Mouse (Mus musculus): ENCODE measurements around the gene Eci2.
"Not testable (repeated sequence)": the region's sequence is repeated elsewhere in the genome, so short reads cannot be mapped to it uniquely, and the experiment has no call there.

Eci2 gene

GRCm38 (mm10) chr13:35026879-35027278 is at the start of gene Eci2:
Gene Eci2, minus strand, starts transcription at chr13:35027096.
- DNase-seq (ENCODE audit: low spot score): peak; percentile 5

DNA sequence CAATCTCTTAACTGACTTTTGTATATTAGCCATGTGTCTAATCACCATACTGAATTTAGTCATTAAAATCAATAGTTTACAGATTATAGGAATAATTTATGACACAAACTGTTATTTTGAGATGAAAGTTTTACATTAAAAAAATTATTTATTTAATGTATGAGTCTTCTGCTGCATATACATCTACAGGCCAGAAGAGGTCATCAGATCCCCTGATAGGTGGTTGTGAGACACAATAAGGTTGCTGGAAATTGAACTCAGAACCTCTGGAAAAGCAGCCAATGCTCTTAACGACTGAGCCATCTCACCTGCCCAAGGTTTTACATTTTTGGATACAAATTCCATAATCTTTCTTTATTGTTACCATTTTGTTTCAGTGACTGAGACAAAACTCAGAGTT is 48.0 kb upstream of the Eci2 start:
- DNase-seq (ENCODE audit: low spot score): no peak

GRCm38 (mm10) chr13:35070485-35071472 is 43.9 kb upstream of the Eci2 start:
- no peak for DNase-seq (ENCODE audit: low spot score)

DNA sequence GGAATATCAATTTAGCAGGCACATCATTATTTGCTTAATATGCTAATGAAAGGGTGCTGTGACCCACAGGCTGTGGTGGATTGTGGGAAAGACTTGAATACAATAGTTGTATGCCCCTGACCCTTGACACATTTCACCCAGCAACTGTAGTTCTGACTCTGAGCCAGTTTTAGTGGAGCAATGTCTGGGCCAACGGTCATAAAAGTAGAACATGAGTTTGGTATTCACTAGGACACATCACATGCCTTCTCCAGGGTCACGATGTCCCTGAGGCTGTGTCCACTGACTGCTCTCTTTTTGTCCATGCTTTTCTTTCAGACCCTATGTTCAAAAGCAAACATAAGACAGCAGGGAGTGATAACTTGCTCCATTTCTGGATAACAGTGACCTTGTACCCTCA is 40.2 kb upstream of the Eci2 start:
- DNase-seq (ENCODE audit: low spot score): peak; percentile 40

- DNase-seq (ENCODE audit: low spot score): no peak
These were observed 39.1 kb upstream of the Eci2 start for GRCm38 (mm10) chr13:35066033-35066432.

DNA sequence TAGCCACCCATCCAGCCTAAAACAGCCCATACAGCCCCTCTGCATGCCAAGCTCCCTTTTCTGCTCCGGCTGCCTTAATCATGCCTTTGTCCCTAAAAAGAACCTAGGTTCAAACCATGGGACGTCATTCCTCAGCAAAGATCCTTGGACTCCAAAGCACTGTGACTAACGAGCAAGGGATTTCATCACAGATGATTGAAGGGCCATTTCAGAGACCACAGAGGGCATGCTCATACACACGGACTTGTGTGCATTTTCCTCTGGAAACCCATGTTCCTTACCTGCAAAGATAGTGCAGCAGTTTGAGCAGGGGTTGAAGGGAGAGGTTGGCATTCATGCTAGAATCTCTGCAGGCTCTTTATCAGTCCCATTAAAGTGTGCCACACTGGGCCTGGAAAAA is 37.5 kb upstream of the Eci2 start:
- DNase-seq (ENCODE audit: low spot score): no peak

DNA sequence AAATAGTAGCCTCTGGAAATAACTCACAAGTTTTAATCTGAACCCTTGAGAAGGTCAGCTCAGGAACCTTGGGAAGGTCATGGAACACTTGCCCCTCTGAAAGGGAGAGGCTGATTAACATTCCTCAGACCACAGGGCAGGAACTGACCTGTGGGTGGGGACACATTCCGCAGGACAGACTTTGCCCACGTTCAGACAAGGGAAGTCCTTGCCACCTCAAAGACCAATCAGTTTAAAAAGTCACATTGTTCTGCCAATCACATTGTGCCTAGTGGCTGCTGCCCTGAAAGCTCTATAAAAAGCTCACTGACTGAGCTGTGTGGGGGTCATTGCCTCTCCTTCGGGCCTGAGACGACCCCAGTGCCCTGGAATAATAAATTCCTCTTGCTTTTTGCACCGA is 31.2 kb upstream of the Eci2 start:
- no peak for DNase-seq (ENCODE audit: low spot score)

GRCm38 (mm10) chr13:35036486-35036885 is 9.6 kb upstream of the Eci2 start:
- no peak for DNase-seq (ENCODE audit: low spot score)

DNA sequence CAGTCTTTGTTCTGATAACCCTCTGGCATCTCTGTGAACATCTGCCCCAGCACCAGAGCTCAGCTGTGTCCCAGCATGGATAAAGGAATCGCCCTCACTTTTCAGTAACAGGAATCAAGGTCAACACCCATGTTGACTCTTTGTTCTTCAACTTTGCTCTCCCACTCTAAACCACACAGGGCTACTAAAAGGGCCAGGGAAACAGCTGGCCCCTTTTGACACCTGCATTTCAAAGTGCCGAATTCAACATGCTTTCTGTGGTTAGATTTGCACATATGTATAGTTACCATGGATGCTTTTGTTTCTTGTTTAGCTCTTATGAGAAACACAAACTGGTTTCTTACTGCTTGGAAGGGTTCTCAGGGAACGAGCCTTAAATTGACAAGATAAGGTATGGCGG is 8.8 kb upstream of the Eci2 start:
- no peak for DNase-seq (ENCODE audit: low spot score)

- DNase-seq (ENCODE audit: low spot score): no peak
These were observed 6.7 kb upstream of the Eci2 start for GRCm38 (mm10) chr13:35033571-35033970.

GRCm38 (mm10) chr13:35031684-35032082 is 4.8 kb upstream of the Eci2 start:
- no peak for DNase-seq (ENCODE audit: low spot score)

GRCm38 (mm10) chr13:35030979-35031683 is 4.2 kb upstream of the Eci2 start:
- DNase-seq (ENCODE audit: low spot score): no peak

GRCm38 (mm10) chr13:35028365-35028764 is 1.5 kb upstream of the Eci2 start:
- no peak for DNase-seq (ENCODE audit: low spot score)

DNA sequence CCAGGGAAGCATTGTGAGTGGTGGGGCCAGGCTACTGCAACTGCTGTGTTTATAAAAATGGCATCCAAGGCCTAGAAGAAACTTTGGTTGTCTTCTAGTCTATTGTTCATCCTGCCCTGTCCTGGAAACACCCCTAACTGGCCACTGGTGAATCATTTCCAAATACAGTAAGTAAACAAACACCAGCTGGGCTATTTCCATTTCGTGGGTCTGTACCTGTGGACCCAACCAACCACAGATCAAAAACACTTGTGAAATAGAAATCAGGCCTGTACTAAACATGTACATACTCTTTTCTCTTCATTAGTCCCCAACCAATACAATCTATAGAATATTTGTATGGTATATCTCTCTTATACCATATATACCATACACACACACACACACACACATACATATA is 3.5 kb downstream of the Eci2 start:
- not testable (repeated sequence) for DNase-seq (ENCODE audit: low spot score)

DNA sequence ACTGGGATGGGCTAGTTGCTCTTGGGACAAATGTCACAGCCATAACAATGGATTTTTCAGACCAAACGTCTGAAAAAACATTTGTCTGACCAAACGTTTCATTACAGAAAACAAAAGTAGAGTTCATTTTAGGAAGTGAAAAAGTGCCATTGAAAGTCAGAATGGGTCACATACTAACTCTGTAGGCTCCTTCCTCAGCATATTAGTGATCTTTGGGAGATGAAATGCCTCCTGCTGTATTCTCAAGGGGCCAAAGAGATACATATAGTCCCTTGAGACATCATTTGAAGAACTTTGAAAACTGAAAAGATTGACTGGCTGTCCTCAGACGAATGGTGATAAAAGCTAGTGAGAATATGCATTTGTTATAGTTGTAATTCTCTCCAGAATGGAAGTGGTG is 6.5 kb downstream of the Eci2 start:
- no peak for DNase-seq (ENCODE audit: low spot score)

DNA sequence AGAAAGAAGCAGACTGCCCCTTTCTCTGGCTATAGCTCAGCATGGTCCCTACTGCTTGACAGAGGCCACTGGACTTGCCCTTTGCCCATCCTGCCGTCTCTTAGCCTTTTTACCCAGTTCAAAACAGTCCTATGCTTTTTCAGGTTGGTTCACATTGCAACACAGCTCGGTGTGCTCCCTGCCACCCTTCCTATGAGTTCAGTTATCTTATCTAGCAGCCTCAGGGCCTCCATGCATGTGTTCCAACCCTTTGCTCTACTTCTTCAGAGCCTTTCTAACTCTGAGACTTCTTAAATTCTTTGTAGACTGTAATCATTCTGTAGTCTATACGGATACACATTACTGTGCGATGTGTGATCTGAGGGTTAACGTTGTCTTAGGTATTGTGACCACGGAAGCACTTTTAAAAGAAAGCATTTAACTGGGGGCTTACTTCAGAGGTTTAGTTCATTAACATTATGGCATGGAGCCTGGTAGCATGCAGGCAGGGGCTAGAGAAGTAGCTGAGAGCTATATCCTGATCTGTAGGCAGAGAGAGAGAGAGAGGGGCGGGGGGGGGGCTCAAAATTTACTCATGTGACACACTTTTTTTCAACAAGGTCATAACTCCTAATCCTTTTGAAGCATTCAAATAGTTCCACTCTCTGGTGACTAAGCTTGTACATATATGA is 7.9 kb downstream of the Eci2 start:
- no peak for DNase-seq (ENCODE audit: low spot score)

GRCm38 (mm10) chr13:35017392-35017791 is 9.5 kb downstream of the Eci2 start:
- DNase-seq (ENCODE audit: low spot score): no peak

- no peak for DNase-seq (ENCODE audit: low spot score)
These were observed 10.8 kb downstream of the Eci2 start for GRCm38 (mm10) chr13:35016067-35016466.

GRCm38 (mm10) chr13:34995925-34996324 is 31.0 kb downstream of the Eci2 start:
- DNase-seq (ENCODE audit: low spot score): no peak

DNA sequence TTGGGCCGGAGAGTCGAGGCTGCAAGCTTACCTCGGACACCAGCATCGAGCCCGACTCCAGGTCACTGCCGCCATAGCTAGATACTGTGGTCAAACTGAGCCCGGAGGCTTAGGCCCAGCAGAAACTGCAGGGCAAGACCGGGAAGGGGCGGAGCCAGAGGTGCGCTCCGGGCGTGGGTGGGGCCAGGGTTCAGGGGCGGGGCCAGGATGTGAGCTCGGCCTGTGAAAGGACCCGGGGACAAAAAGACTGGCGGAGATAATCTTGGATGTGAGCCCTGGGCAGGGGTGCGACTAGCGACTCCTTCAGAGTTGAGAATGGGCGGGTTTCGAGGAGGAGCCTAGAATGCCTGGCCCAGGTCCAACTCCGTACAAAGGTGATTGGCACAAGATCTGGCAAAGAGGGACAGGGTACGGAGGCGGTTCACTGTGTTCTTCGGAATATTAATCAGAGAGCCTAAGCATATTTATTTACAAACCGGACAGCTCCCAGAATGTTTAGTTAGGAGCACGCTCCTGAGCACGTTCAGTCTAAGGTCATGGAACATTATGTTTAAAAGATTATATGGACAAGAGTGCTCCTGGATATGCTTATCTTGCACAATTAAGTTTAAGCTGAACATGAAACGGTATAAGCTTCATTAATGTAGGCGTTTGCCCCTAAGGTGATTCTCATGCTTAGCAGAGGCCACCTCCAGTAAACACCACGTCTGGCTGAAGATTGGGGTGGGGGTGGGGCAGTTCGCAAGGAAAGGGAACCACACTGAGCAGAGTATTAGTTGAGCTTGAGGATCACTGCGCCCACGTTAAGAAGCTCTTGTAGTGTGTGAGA is 32.7 kb downstream of the Eci2 start:
- peak; percentile 96 for DNase-seq (ENCODE audit: low spot score)

DNA sequence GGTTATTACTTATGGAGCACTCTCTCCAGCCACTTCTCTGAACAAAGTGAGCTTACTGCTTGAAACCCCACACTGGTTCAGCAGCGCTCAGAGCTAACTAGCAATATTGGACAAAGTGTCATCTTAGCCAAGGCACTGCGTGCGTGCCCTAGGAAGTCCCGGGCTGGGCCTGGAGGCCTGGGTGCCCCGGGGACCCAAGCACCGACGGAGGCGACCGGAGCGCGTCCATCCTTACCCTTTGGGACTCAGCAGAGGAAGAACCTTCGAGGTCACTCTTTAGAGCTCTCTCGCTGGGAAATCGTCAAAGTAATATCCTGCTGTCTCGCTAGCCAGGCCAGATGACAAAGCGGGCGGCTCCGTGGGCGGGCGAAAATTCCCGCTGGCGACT is 33.3 kb downstream of the Eci2 start:
- DNase-seq (ENCODE audit: low spot score): no peak

- DNase-seq (ENCODE audit: low spot score): no peak
These were observed 33.8 kb downstream of the Eci2 start for GRCm38 (mm10) chr13:34993085-34993484.
